Mouse (Mus musculus): ENCODE measurements at regions not wholly inside any gene's neighbourhood (a gene's known extent, or its start where the extent isn't known, plus 50 kb on each side); places are given as distances from the start of the nearest gene placed in this dataset.
"Not testable (repeated sequence)": the region's sequence is repeated elsewhere in the genome, so short reads cannot be mapped to it uniquely, and the experiment has no call there.

- DNase-seq = no peak
These were observed 813.4 kb upstream of the 4931417E11Rik start for GRCm38 (mm10) chr6:74282842-74283241.

DNA sequence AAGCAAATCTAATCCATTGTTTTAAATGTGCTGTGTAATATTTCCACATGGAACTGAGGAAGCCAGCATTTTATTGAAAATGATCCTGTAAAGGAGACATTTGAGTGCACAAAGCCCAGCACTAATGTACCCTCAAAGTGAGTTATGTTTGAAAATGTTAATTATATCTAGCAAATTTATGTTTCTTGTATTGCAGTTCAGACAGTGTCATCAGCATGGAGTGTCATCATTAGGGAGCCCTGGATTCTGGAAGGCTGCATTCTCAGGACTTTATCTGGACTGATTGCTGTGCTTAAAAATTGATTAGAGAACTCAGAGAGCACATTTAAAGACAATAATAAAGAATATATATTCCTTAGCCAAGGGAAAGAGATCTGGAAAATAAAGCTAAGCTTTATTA is 804.8 kb upstream of the 4931417E11Rik start:
- DNase-seq = no peak

- peak; percentile 45 to 66 for DNase-seq
These were observed 801.9 kb upstream of the 4931417E11Rik start for GRCm38 (mm10) chr6:74271156-74271897.

DNA sequence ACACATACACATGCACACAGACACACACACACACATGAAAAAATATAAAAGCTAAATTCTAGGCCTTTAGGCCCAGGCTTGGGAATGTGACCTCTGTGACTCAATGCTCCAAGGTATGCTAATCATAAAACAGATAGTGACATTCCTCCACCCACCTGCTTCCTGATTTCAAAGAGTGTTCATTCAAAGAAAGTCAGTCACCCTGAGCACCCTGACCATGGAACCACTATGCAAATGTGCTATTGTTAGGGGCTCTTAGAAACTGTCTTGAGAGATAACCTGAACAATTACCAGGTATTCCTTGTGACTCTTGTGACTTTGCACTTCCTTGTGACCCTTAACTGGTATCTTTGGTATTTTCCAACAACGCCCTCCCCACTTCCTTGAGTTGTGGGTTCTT is 797.1 kb upstream of the 4931417E11Rik start:
- DNase-seq = not testable (repeated sequence)

All from cerebellum, adult 18-20 months (tissue).